In the genomic region with DNA sequence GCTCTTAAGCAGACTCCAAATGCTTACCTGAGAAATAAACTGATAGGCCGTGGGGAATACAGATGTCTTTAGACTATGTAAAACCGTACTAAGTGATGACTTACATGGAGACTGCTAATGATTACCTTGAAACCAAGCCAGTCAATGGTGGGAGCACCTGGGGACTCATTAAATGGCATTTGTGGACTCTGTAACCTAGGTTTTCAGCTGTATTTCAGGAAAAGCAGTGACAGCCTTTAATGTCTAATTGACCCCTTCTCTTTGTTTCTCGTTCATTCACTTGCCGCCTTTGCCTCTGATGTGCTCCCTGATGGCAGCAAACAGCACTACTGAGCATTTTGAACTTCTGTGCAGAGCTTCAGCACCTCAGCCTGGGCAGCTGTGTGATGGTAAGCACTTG, we compare ENCODE assay signal across 20 mouse cellular contexts.
"Had no signal": no experiment of that assay in that cellular context is flagged by ENCODE, and none has a peak within 500 bp of the region (broad histone marks: within the 10 kb centered on the region; RNA-seq: fewer than 3 reads in every experiment).

No protein-coding gene starts in this region.

- H3K9ac ChIP-seq: kidney, embryonic 15.5 days; limb, embryonic 12.5 days; limb, embryonic 15.5 days; liver, embryonic 14.5 days; liver, postnatal 0 days; lung, embryonic 14.5 days had no signal

- ATAC-seq: liver, postnatal 0 days; lung, postnatal 0 days had no signal

- H3K4me3 ChIP-seq: kidney, embryonic 15.5 days; left cerebral cortex, adult 2 months; limb, embryonic 12.5 days; limb, embryonic 15.5 days had no signal

- DNase-seq: kidney, adult 11 months; kidney, adult 8-10 months; kidney, postnatal 10 days; kidney, postnatal 36 days; layer of hippocampus, postnatal 36 days; left cerebral cortex, postnatal 4 days; liver, postnatal 0 days; lung, embryonic 14.5 days; thymus, adult 2 months; thymus, postnatal 14 days; thymus, postnatal 4 days had no signal

- H3K9me3 ChIP-seq: kidney, embryonic 15.5 days; limb, embryonic 12.5 days; limb, embryonic 15.5 days had no signal

- H3K27me3 ChIP-seq: kidney, embryonic 15.5 days; limb, embryonic 12.5 days; limb, embryonic 15.5 days had no signal

- H3K27ac ChIP-seq: kidney, embryonic 15.5 days; left cerebral cortex, adult 2 months; limb, embryonic 12.5 days; limb, embryonic 15.5 days; liver, embryonic 14.5 days; macrophage; stomach, postnatal 0 days had no signal

- H3K4me2 ChIP-seq: kidney, embryonic 15.5 days; limb, embryonic 12.5 days; limb, embryonic 15.5 days; liver, embryonic 11.5 days; lung, embryonic 14.5 days had no signal

- H3K4me1 ChIP-seq: kidney, embryonic 15.5 days; limb, embryonic 12.5 days; limb, embryonic 15.5 days had no signal
